Mouse (Mus musculus): ENCODE data around the gene Cherp. TPM values are rescaled to one million over a fixed set of nuclear protein-coding genes. Genes with fewer than 3 reads are reported as not detected.
A peak's percentile ranks its signal among the peaks of the same experiment; 100 is the strongest.

Cherp gene
- total RNA-seq, 1 experiment from 2014 or later: 19.0 TPM

DNA sequence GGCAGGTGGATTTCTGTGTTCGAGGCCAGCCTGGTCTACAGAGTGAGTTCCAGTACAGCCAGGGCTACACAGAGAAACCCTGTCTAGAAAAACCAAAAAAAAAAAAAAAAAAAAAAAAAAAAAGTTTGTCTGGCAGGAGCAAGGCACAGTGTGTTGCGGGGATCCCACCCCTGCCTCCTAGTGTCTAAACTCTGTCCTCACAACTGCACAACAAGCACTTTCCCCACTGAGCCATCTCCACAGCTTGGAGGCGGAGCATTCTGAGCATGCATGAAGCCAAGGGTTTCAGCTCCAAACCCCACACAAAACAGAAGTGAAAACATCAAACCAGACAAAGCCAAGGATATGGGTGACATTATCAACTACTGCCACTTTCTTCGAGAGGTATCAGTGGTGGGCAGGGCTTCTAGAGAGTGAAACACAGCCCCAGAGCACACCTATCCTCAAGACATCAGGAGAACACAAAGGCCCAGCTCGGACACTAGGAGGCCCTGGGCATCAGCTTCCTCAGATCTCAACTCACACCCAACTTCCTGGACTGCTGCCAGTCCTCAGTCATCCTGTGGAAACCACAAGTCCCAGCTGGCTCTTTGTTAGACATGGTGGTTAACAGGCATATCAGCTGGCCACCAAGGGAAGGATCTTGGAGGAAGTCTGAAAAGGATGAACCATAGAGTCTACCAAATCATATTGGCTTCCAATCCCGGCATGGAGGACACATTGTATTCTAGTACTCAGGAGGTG is 10.6 kb upstream of the Cherp start:
- ATAC-seq (replicated peaks; ENCODE audit: low read depth, poor library complexity, severe bottlenecking): peak; percentile 86

DNA sequence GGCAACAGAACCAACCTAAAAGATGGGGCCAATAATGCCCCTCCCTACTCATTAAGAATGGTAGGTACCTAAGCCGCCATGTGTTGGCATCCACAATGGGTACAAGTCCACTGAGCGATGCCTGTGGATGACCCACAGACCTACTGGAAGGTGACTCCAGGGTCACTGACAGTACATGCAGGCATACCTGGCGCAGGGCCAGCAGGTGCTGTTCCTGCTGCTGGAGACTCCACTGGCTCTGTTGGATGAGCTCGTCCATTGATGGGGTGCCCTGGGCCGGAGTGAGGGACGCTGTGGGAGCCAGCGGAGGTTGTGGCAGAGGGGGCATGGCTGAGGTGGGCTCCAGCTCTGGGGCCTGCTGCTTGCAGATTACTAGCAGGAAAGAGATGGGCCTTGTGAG is 4.3 kb downstream of the Cherp start:
- no peak for ATAC-seq (replicated peaks; ENCODE audit: low read depth, poor library complexity, severe bottlenecking)

- no peak for ATAC-seq (replicated peaks; ENCODE audit: low read depth, poor library complexity, severe bottlenecking)
Observed at GRCm38 (mm10) chr8:72469984-72470383, 5.0 kb downstream of the Cherp start.

DNA sequence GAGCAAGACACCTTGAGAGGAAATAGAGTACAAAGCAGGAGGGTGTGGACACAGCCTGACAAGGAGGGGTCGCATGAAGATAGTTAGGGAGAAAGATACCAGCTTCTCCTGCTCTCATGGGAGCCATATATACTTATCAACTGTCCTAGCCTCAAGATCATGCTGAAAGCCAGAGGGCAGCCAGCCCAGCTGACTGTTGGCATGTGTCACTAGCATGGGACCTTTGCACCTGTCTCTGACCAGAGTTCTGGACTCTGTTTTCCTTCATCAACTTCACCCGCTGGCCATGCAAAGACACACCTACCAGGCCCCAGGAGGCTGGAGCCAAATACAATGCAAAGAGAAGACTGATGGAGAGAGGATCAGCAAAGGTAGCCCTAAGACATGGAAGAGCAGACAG is 5.8 kb downstream of the Cherp start:
- no peak for ATAC-seq (replicated peaks; ENCODE audit: low read depth, poor library complexity, severe bottlenecking)

DNA sequence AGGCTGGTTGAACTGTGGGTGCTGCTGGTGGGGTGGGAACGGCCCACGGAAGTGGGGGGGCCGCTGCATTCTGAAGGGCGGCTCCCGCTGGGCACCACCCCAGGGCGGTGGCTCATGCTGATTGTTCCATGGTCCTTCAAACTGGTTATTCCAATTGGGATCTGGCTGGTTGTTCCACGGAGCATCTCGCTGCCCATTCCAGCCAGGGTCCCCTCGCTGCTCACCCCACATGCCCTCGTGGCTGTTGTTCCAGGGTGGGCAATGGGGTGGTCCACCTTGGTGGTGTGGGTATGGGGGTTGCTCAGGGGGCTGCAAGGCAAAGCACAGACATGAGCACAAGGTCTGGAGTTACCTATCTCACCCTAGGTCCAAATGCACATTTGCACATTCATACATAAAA is 10.8 kb downstream of the Cherp start:
- ATAC-seq (replicated peaks; ENCODE audit: low read depth, poor library complexity, severe bottlenecking): no peak

GRCm38 (mm10) chr8:72459881-72460533 is 15.0 kb downstream of the Cherp start:
- no peak for ATAC-seq (replicated peaks; ENCODE audit: low read depth, poor library complexity, severe bottlenecking)

DNA sequence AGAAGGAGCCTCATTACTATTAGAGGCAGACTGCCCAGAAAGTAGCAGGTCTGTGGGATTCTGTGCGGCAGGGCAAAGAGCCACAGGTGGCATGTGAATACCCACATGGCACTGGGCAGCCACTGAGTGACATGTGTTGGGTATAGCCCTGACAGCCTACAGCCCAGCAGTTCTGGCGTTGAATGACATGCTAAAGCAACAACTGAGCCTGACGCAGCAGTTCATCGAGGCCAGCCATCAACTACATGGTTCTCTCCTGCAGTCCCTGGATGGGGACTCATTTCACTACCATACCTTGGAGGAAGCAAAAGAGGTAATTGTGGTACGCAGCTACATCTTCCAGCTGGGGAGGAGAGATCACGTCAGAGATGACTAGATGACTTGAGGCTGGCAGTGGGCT is 16.6 kb downstream of the Cherp start:
- ATAC-seq (replicated peaks; ENCODE audit: low read depth, poor library complexity, severe bottlenecking): no peak

GRCm38 (mm10) chr8:72457806-72458205 is 17.2 kb downstream of the Cherp start:
- ATAC-seq (replicated peaks; ENCODE audit: low read depth, poor library complexity, severe bottlenecking): no peak

GRCm38 (mm10) chr8:72455317-72455716 is 19.7 kb downstream of the Cherp start:
- ATAC-seq (replicated peaks; ENCODE audit: low read depth, poor library complexity, severe bottlenecking): no peak

- no peak for ATAC-seq (replicated peaks; ENCODE audit: low read depth, poor library complexity, severe bottlenecking)
Observed at GRCm38 (mm10) chr8:72453904-72454303, 21.1 kb downstream of the Cherp start.

- ATAC-seq (replicated peaks; ENCODE audit: low read depth, poor library complexity, severe bottlenecking): no peak
Observed at GRCm38 (mm10) chr8:72451516-72451915, 23.5 kb downstream of the Cherp start.

- no peak for ATAC-seq (replicated peaks; ENCODE audit: low read depth, poor library complexity, severe bottlenecking)
Observed at GRCm38 (mm10) chr8:72445071-72445470, 30.0 kb downstream of the Cherp start.

DNA sequence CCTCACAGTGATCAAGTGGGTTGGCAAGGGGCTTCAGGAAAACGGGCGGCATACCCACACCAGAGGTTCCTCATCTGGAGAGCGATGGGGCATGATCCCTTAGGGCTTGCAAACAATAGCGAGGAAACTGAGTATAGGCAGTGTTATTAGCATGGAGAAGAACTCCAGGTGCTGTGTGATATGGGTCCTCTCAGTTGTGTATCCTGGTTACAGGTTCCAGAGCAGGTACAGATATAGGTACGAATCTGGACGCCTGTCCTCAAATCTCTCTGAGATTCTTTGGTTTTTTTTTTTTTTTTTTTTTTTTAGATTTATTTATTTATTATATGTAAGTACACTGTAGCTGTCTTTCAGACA is 31.1 kb downstream of the Cherp start:
- ATAC-seq (replicated peaks; ENCODE audit: low read depth, poor library complexity, severe bottlenecking): no peak

- ATAC-seq (replicated peaks; ENCODE audit: low read depth, poor library complexity, severe bottlenecking): peak; percentile 100
Observed at GRCm38 (mm10) chr8:72443338-72443993, 31.6 kb downstream of the Cherp start, which contains the start of the genes Calr3 and 1700030K09Rik. Calr3 (minus strand) TSS chr8:72443870. 1700030K09Rik (plus strand) TSS chr8:72443880.

DNA sequence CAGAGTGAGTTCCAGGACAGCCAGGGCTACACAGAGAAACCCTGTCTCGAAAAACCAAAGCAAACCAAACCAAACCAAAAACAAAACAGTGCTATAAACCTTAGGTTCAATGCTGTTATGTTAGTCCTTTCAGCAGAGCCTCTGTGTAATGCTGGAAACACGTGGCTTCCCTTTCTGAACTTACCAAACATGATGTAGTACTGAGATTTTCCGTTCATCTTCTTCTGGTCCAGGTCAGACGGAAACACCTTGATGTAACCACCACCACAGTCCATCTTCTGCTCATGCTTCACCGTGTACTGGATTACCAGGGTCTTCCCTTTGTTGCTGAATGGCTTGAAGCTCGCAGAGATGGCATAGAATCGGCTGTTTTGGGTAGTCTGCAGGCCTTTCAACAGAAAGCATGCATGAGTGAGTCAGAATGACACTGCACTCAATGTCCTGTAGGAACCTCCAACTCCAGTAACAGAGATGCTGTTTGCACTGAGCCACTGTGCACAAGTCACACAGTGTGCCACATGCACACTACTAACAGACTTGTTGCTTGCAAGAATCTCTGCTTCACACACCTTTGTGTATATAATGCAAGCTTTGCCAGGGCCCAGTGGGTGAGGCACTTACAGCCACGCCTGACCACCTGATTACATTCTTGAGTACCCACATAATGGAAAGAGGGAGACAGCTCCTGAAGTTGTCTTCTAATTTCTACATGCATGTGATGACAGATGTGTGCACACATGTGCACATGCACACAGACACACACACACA is 36.6 kb downstream of the Cherp start:
- ATAC-seq (replicated peaks; ENCODE audit: low read depth, poor library complexity, severe bottlenecking): no peak

DNA sequence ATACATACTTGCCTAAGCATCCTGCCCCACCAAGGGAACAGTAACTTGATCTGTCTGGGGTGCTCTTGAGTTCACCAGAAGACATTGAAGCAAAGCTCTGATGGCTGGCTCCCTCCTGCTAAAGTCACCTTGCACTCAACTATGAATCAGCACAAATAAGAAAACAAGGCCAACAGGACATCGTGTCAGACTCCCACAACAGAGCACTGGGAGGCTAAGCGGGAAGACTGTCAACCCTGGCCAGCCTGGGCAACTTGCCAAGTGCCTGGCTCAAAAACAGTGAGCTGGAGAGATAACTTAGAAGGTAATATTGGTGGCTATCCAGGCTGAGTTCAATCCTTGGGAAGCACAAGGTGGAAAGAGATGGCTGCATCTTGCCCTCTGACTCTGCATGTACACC is 40.1 kb downstream of the Cherp start:
- peak; percentile 58 for ATAC-seq (replicated peaks; ENCODE audit: low read depth, poor library complexity, severe bottlenecking)

DNA sequence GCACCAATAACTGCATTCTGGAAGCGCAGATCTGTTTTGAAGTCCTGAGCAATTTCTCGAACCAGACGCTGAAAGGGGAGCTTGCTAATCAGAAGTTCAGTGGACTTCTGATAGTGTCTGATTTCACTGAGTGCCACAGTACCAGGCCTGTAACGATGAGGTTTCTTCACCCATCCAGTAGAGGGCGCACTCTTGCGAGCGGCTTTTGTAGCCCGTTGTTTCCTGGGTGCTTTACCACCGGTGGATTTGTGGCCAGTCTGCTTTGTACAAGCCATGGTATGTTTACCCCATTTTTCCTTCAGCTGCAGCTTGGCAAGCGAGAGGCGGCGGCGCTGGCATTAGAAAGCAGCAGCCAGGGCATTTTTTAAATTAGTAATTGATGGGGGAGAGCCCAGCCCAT is 45.4 kb downstream of the Cherp start:
- no peak for ATAC-seq (replicated peaks; ENCODE audit: low read depth, poor library complexity, severe bottlenecking)

GRCm38 (mm10) chr8:72422926-72423325 is 52.1 kb downstream of the Cherp start:
- ATAC-seq (replicated peaks; ENCODE audit: low read depth, poor library complexity, severe bottlenecking): no peak

- peak; percentile 95 for ATAC-seq (replicated peaks; ENCODE audit: low read depth, poor library complexity, severe bottlenecking)
Observed at GRCm38 (mm10) chr8:72421362-72422335, 53.4 kb downstream of the Cherp start, which contains the start of gene Eps15l1. Eps15l1 (minus strand) TSS chr8:72421460.
